Mouse (Mus musculus): ENCODE data around the gene Dock1. TPM values are rescaled to one million over a fixed set of nuclear protein-coding genes. Genes with fewer than 3 reads are reported as not detected.

The Dock1 gene
- polyA plus RNA-seq, 1 experiment: 1.2 TPM

- Histone ChIP-seq H3K4me1 (peaks cover 16% of the 10 kb centered on the region), H3K9me3 (no peaks in the 10 kb centered on the region), H3K36me3 (replicated peaks; ENCODE audit: low read length) (peaks cover 33% of the 10 kb centered on the region), H3K4me3 (replicated peaks) (no peak overlapping the region), H3K27me3 (replicated peaks) (no peaks in the 10 kb centered on the region)
- TF ChIP-seq GATA1 (IDR thresholded peaks at IDR 0.05; ENCODE audit: borderline replicate concordance, low read length) (no peak), FLI1 (IDR thresholded peaks at IDR 0.05; ENCODE audit: low read length) (no peak)
Observed at GRCm38 (mm10) chr7:134800079-134800478, 129.6 kb downstream of the Dock1 start.

GRCm38 (mm10) chr7:134804422-134804821 lies 134.0 kb downstream of the Dock1 start:
- no peaks in the 10 kb centered on the region for H3K27me3 ChIP-seq (replicated peaks)
- no peaks in the 10 kb centered on the region for H3K9me3 ChIP-seq
- peaks cover 57% of the 10 kb centered on the region for H3K4me1 ChIP-seq
- peaks cover 26% of the 10 kb centered on the region for H3K36me3 ChIP-seq (replicated peaks; ENCODE audit: low read length)
- no peak for TF ChIP-seq GATA1 (IDR thresholded peaks at IDR 0.05; ENCODE audit: borderline replicate concordance, low read length)
- no peak for TF ChIP-seq FLI1 (IDR thresholded peaks at IDR 0.05; ENCODE audit: low read length)
- H3K4me3 ChIP-seq (replicated peaks): peak overlapping the region; percentile 57

GRCm38 (mm10) chr7:134806799-134807198 lies 136.3 kb downstream of the Dock1 start:
- no peaks in the 10 kb centered on the region for H3K9me3 ChIP-seq
- H3K4me1 ChIP-seq: peaks cover 81% of the 10 kb centered on the region
- TF ChIP-seq GATA1 (IDR thresholded peaks at IDR 0.05; ENCODE audit: borderline replicate concordance, low read length) (no peak), FLI1 (IDR thresholded peaks at IDR 0.05; ENCODE audit: low read length) (no peak)
- no peaks in the 10 kb centered on the region for H3K27me3 ChIP-seq (replicated peaks)
- H3K4me3 ChIP-seq (replicated peaks): peak overlapping the region; percentile 29
- peaks cover 39% of the 10 kb centered on the region for H3K36me3 ChIP-seq (replicated peaks; ENCODE audit: low read length)

- no peaks in the 10 kb centered on the region for H3K27me3 ChIP-seq (replicated peaks)
- H3K4me1 ChIP-seq: peaks cover 86% of the 10 kb centered on the region
- no peaks in the 10 kb centered on the region for H3K9me3 ChIP-seq
- peaks cover 35% of the 10 kb centered on the region for H3K36me3 ChIP-seq (replicated peaks; ENCODE audit: low read length)
- TF ChIP-seq FLI1 (IDR thresholded peaks at IDR 0.05; ENCODE audit: low read length) (no peak), GATA1 (IDR thresholded peaks at IDR 0.05; ENCODE audit: borderline replicate concordance, low read length) (no peak)
- H3K4me3 ChIP-seq (replicated peaks): no peak overlapping the region
Observed at GRCm38 (mm10) chr7:134808406-134808805, 138.0 kb downstream of the Dock1 start.

GRCm38 (mm10) chr7:134809241-134809975 lies 139.0 kb downstream of the Dock1 start:
- peaks cover 41% of the 10 kb centered on the region for H3K36me3 ChIP-seq (replicated peaks; ENCODE audit: low read length)
- H3K4me3 ChIP-seq (replicated peaks): no peak overlapping the region
- peaks cover 81% of the 10 kb centered on the region for H3K4me1 ChIP-seq
- TF ChIP-seq GATA1 (IDR thresholded peaks at IDR 0.05; ENCODE audit: borderline replicate concordance, low read length): no peak
- no peak for TF ChIP-seq FLI1 (IDR thresholded peaks at IDR 0.05; ENCODE audit: low read length)
- H3K9me3 ChIP-seq: no peaks in the 10 kb centered on the region
- H3K27me3 ChIP-seq (replicated peaks): no peaks in the 10 kb centered on the region

GRCm38 (mm10) chr7:134818471-134818870 lies 148.0 kb downstream of the Dock1 start:
- Histone ChIP-seq H3K4me3 (replicated peaks) (no peak overlapping the region), H3K9me3 (peaks cover 8% of the 10 kb centered on the region), H3K36me3 (replicated peaks; ENCODE audit: low read length) (peaks cover 52% of the 10 kb centered on the region), H3K4me1 (peaks cover 7% of the 10 kb centered on the region), H3K27me3 (replicated peaks) (no peaks in the 10 kb centered on the region)
- TF ChIP-seq GATA1 (IDR thresholded peaks at IDR 0.05; ENCODE audit: borderline replicate concordance, low read length) (no peak), FLI1 (IDR thresholded peaks at IDR 0.05; ENCODE audit: low read length) (no peak)

- H3K36me3 ChIP-seq (replicated peaks; ENCODE audit: low read length): peaks cover 33% of the 10 kb centered on the region
Observed at GRCm38 (mm10) chr7:134821264-134821663, 150.8 kb downstream of the Dock1 start.

GRCm38 (mm10) chr7:134822006-134822405 lies 151.6 kb downstream of the Dock1 start:
- Histone ChIP-seq H3K9me3 (peaks cover 7% of the 10 kb centered on the region), H3K4me3 (replicated peaks) (no peak overlapping the region), H3K27me3 (replicated peaks) (no peaks in the 10 kb centered on the region), H3K36me3 (replicated peaks; ENCODE audit: low read length) (peaks cover 29% of the 10 kb centered on the region), H3K4me1 (peaks cover 7% of the 10 kb centered on the region)
- TF ChIP-seq FLI1 (IDR thresholded peaks at IDR 0.05; ENCODE audit: low read length) (no peak), GATA1 (IDR thresholded peaks at IDR 0.05; ENCODE audit: borderline replicate concordance, low read length) (no peak)

More at GRCm38 (mm10) chr7:134821264-134821663, 150.8 kb downstream of the Dock1 start:
- TF ChIP-seq GATA1 (IDR thresholded peaks at IDR 0.05; ENCODE audit: borderline replicate concordance, low read length) (no peak), FLI1 (IDR thresholded peaks at IDR 0.05; ENCODE audit: low read length) (no peak)
- H3K9me3 ChIP-seq: peaks cover 8% of the 10 kb centered on the region
- no peaks in the 10 kb centered on the region for H3K27me3 ChIP-seq (replicated peaks)
- no peak overlapping the region for H3K4me3 ChIP-seq (replicated peaks)
- peaks cover 7% of the 10 kb centered on the region for H3K4me1 ChIP-seq

- no peaks in the 10 kb centered on the region for H3K27me3 ChIP-seq (replicated peaks)
- H3K9me3 ChIP-seq: no peaks in the 10 kb centered on the region
- peaks cover 3% of the 10 kb centered on the region; the same call in 1 of the 2 replicates for H3K4me1 ChIP-seq
- TF ChIP-seq FLI1 (IDR thresholded peaks at IDR 0.05; ENCODE audit: low read length) (no peak), GATA1 (IDR thresholded peaks at IDR 0.05; ENCODE audit: borderline replicate concordance, low read length) (no peak)
- no peak overlapping the region for H3K4me3 ChIP-seq (replicated peaks)
- H3K36me3 ChIP-seq (replicated peaks; ENCODE audit: low read length): peaks cover 15% of the 10 kb centered on the region
Observed at GRCm38 (mm10) chr7:134823891-134824290, 153.4 kb downstream of the Dock1 start.

GRCm38 (mm10) chr7:134840066-134840465 lies 169.6 kb downstream of the Dock1 start:
- Histone ChIP-seq H3K4me1 (peaks cover 42% of the 10 kb centered on the region), H3K36me3 (replicated peaks; ENCODE audit: low read length) (no peaks in the 10 kb centered on the region), H3K27me3 (replicated peaks) (no peaks in the 10 kb centered on the region), H3K4me3 (replicated peaks) (no peak overlapping the region), H3K9me3 (no peaks in the 10 kb centered on the region)
- TF ChIP-seq GATA1 (IDR thresholded peaks at IDR 0.05; ENCODE audit: borderline replicate concordance, low read length) (no peak), FLI1 (IDR thresholded peaks at IDR 0.05; ENCODE audit: low read length) (no peak)
